Mouse (Mus musculus) bone marrow macrophage, adult 2 months (primary cell): ENCODE results near the gene Vpreb3.

ENCODE experiments used
- CTCF ChIP-seq: IDR thresholded peaks from 2 replicates; pipeline ENCODE4 v1.5.1; 2012; ENCODE audit warnings: low read depth, mild to moderate bottlenecking, low read length, moderate library complexity
- POLR2A ChIP-seq: IDR thresholded peaks from 2 replicates; pipeline ENCODE4 v1.6.1; 2012; ENCODE audit warnings: mild to moderate bottlenecking, low read depth, low read length, borderline replicate concordance

DNA sequence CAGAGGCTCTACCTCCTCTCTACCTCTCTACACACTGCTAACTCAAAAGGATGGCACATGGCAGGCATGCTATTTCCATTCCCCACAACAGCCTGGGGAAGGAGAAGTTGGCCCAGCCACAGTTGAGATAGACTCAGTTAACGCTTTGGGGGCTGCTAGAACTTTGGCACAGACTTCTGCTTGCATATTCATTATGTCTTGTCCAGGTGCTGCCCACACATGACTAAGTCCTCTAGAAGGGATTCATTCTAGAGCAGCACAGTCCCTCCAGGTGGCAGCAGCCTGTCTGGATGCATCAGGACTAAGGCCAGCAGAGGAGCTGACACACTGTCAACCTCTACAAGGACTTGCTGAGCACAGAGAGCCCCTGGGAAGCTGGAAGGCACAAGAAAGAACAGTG is 46.6 kb upstream of the Vpreb3 start:
- TF ChIP-seq CTCF (no peak), POLR2A (no peak)
